Mouse (Mus musculus) erythroblast, embryonic 14.5 days (primary cell): ENCODE results near the gene A730071L15Rik.

ENCODE experiments used
- GATA1 ChIP-seq: IDR thresholded peaks from 2 replicates; pipeline ENCODE4 v1.6.1; 2012; ENCODE audit warnings: low read length, inconsistent platforms, mixed read lengths
- TAL1 ChIP-seq: IDR thresholded peaks from 3 replicates; pipeline ENCODE4 v1.6.1; 2012; ENCODE audit warnings: low read length, inconsistent platforms, mixed read lengths

DNA sequence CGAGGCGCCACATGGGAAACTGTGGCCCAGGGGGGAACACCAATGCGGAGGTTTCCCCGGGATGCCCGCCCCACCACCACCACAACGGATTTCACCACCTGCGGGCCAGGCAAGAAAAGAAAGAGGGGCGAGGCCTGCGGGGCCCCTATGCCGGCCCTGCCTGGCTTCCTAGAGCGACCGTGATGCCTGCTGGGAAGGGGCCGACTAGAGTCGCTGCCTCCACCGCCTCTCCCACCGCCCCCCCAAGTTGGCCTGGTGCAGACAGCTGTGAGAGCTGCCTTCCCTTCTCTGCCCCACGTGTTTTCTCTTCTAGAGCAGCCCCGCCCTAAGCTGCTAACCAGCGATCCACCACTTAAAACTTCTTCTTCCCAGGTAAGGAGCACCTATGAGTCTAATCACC lies 44.9 kb downstream of the A730071L15Rik start:
- TF ChIP-seq TAL1 (no peak), GATA1 (no peak)
